Mouse (Mus musculus): ENCODE data around the gene Auts2.

GRCm38 (mm10) chr5:131712441-131712840 is 830.7 kb downstream of the Auts2 start:
- TF ChIP-seq CTCF (conservative IDR thresholded peaks at IDR 0.05 in 1 of 2, IDR thresholded peaks at IDR 0.05 in 1 of 2; ENCODE audit: low read depth in 2 of 2, low read length in 2 of 2), result no peak
- no peak for TF ChIP-seq SMC3 (IDR thresholded peaks at IDR 0.05; ENCODE audit: low read depth, low read length)
- TF ChIP-seq MAFK (IDR thresholded peaks at IDR 0.05; ENCODE audit: insufficient replicate concordance, low read length), result no peak
- no peak for TF ChIP-seq ZNF384 (IDR thresholded peaks at IDR 0.05; ENCODE audit: low read depth, low read length)
- TF ChIP-seq POLR2A (IDR thresholded peaks at IDR 0.05; ENCODE audit: low read depth, low read length), result no peak
- TF ChIP-seq PAX5 (IDR thresholded peaks at IDR 0.05; ENCODE audit: low read length), result no peak
- no peak for TF ChIP-seq EP300 (IDR thresholded peaks at IDR 0.05; ENCODE audit: low read length)
- TF ChIP-seq ELF1 (IDR thresholded peaks at IDR 0.05; ENCODE audit: low read depth, low read length), result no peak
- no peak for TF ChIP-seq TCF12 (IDR thresholded peaks at IDR 0.05; ENCODE audit: low read depth, low read length)
- TF ChIP-seq MEF2A (IDR thresholded peaks at IDR 0.05; ENCODE audit: borderline replicate concordance, low read depth, low read length), result no peak
- TF ChIP-seq MXI1 (IDR thresholded peaks at IDR 0.05; ENCODE audit: low read depth, low read length), result no peak
- TF ChIP-seq E2F4 (IDR thresholded peaks at IDR 0.05; ENCODE audit: insufficient replicate concordance, low read depth, low read length), result no peak
- TF ChIP-seq MAX (IDR thresholded peaks at IDR 0.05; ENCODE audit: low read length), result no peak
- no peak for TF ChIP-seq NELFE (IDR thresholded peaks at IDR 0.05; ENCODE audit: low read depth, low read length)

Data from CH12.LX (cell line).